Mouse (Mus musculus) monocyte, adult 5-6 weeks (primary cell): ENCODE data around the gene Tacc2. TPM values are rescaled to one million over a fixed set of nuclear protein-coding genes. Genes with fewer than 3 reads are reported as not detected.

Source experiments
- ATAC-seq: fragments of 153-309, 156-312 bp; replicated peaks from 2 replicates; pipeline ENCODE4 v1.8.0; 2017; ENCODE audit warnings: mild to moderate bottlenecking; ENCODE audit not compliant: low TSS enrichment, insufficient number of reproducible peaks, severe bottlenecking, poor library complexity, low FRiP score
- total RNA-seq: library from RNA; stranded (forward); fragments of 200-1000, 200-491, 200-594 nt; gene quantifications from 3 replicates; pipeline ENCODE4 v1.2.3, GENCODE M21; 2017

Tacc2 gene
- total RNA-seq, 1 experiment from 2014 or later: not detected

- no peak for ATAC-seq
Observed at GRCm38 (mm10) chr7:130600546-130600945, 23.3 kb downstream of the Tacc2 start.

- no peak for ATAC-seq
Observed at GRCm38 (mm10) chr7:130602804-130603203, 25.6 kb downstream of the Tacc2 start.

GRCm38 (mm10) chr7:130603556-130603955 is 26.3 kb downstream of the Tacc2 start:
- no peak for ATAC-seq

GRCm38 (mm10) chr7:130604390-130604789 is 27.2 kb downstream of the Tacc2 start:
- no peak for ATAC-seq

- no peak for ATAC-seq
Observed at GRCm38 (mm10) chr7:130605111-130605510, 27.9 kb downstream of the Tacc2 start.

GRCm38 (mm10) chr7:130606958-130607357 is 29.7 kb downstream of the Tacc2 start:
- no peak for ATAC-seq

- no peak for ATAC-seq
Observed at GRCm38 (mm10) chr7:130613973-130614372, 36.7 kb downstream of the Tacc2 start.

GRCm38 (mm10) chr7:130617591-130617990 is 40.4 kb downstream of the Tacc2 start:
- no peak for ATAC-seq

GRCm38 (mm10) chr7:130621068-130621467 is 43.8 kb downstream of the Tacc2 start:
- no peak for ATAC-seq

- ATAC-seq: no peak
Observed at GRCm38 (mm10) chr7:130621953-130622352, 44.7 kb downstream of the Tacc2 start.

- ATAC-seq: no peak
Observed at GRCm38 (mm10) chr7:130622359-130622758, 45.1 kb downstream of the Tacc2 start.

GRCm38 (mm10) chr7:130624299-130624698 is 47.1 kb downstream of the Tacc2 start:
- ATAC-seq: no peak

GRCm38 (mm10) chr7:130625361-130625760 is 48.1 kb downstream of the Tacc2 start:
- no peak for ATAC-seq

- no peak for ATAC-seq
Observed at GRCm38 (mm10) chr7:130628601-130629000, 51.4 kb downstream of the Tacc2 start.

- ATAC-seq: no peak
Observed at GRCm38 (mm10) chr7:130629999-130630398, 52.8 kb downstream of the Tacc2 start.

- ATAC-seq: no peak
Observed at GRCm38 (mm10) chr7:130630956-130631355, 53.7 kb downstream of the Tacc2 start.

- no peak for ATAC-seq
Observed at GRCm38 (mm10) chr7:130631553-130632378, 54.5 kb downstream of the Tacc2 start.

GRCm38 (mm10) chr7:130632379-130632732 is 55.1 kb downstream of the Tacc2 start:
- no peak for ATAC-seq

GRCm38 (mm10) chr7:130634259-130634871 is 57.1 kb downstream of the Tacc2 start:
- ATAC-seq: no peak

GRCm38 (mm10) chr7:130635212-130635611 is 58.0 kb downstream of the Tacc2 start:
- no peak for ATAC-seq
